Mouse (Mus musculus) telencephalon, adult 2 months (tissue): Measurements from ENCODE around the gene Sgsh.

Experiments used
- DNase-seq: peaks from one replicate; pipeline ENCODE4 v3.0.0-alpha.2; 2011; ENCODE audit warnings: low read depth, low spot score

Sgsh gene

GRCm38 (mm10) chr11:119377326-119377725 is 22.0 kb upstream of the Sgsh start:
- DNase-seq, result no peak

- no peak for DNase-seq
Measured at GRCm38 (mm10) chr11:119375425-119375824, 20.1 kb upstream of the Sgsh start.

GRCm38 (mm10) chr11:119363534-119364145 is 8.3 kb upstream of the Sgsh start:
- DNase-seq, result no peak

GRCm38 (mm10) chr11:119362769-119363533 is 7.6 kb upstream of the Sgsh start:
- DNase-seq, result no peak

GRCm38 (mm10) chr11:119359089-119359488 is 3.8 kb upstream of the Sgsh start:
- no peak for DNase-seq

GRCm38 (mm10) chr11:119354798-119355442 is 416 bp downstream of the Sgsh start:
- no peak for DNase-seq

GRCm38 (mm10) chr11:119353946-119354345 is 1.4 kb downstream of the Sgsh start:
- no peak for DNase-seq

GRCm38 (mm10) chr11:119352113-119352512 is 3.2 kb downstream of the Sgsh start:
- no peak for DNase-seq

- no peak for DNase-seq
Measured at GRCm38 (mm10) chr11:119347125-119347524, 8.2 kb downstream of the Sgsh start.

- no peak for DNase-seq
Measured at GRCm38 (mm10) chr11:119344865-119345264, 10.5 kb downstream of the Sgsh start.

GRCm38 (mm10) chr11:119344178-119344577 is 11.2 kb downstream of the Sgsh start:
- no peak for DNase-seq

GRCm38 (mm10) chr11:119339637-119340036 is 15.7 kb downstream of the Sgsh start:
- DNase-seq, result peak; percentile 80

- DNase-seq, result no peak
Measured at GRCm38 (mm10) chr11:119339179-119339578, 16.2 kb downstream of the Sgsh start.

- no peak for DNase-seq
Measured at GRCm38 (mm10) chr11:119338271-119339059, 16.9 kb downstream of the Sgsh start.

- DNase-seq, result no peak
Measured at GRCm38 (mm10) chr11:119331970-119332369, 23.4 kb downstream of the Sgsh start.

GRCm38 (mm10) chr11:119330592-119330991 is 24.7 kb downstream of the Sgsh start:
- no peak for DNase-seq

- no peak for DNase-seq
Measured at GRCm38 (mm10) chr11:119325068-119325467, 30.3 kb downstream of the Sgsh start.

GRCm38 (mm10) chr11:119322521-119322920 is 32.8 kb downstream of the Sgsh start:
- DNase-seq, result no peak

- DNase-seq, result no peak
Measured at GRCm38 (mm10) chr11:119316720-119317119, 38.6 kb downstream of the Sgsh start.

GRCm38 (mm10) chr11:119314252-119314936 is 40.9 kb downstream of the Sgsh start:
- DNase-seq, result no peak

- DNase-seq, result no peak
Measured at GRCm38 (mm10) chr11:119310621-119311020, 44.7 kb downstream of the Sgsh start.
